Mouse (Mus musculus): Measurements from ENCODE around the gene Stxbp4.

DNA sequence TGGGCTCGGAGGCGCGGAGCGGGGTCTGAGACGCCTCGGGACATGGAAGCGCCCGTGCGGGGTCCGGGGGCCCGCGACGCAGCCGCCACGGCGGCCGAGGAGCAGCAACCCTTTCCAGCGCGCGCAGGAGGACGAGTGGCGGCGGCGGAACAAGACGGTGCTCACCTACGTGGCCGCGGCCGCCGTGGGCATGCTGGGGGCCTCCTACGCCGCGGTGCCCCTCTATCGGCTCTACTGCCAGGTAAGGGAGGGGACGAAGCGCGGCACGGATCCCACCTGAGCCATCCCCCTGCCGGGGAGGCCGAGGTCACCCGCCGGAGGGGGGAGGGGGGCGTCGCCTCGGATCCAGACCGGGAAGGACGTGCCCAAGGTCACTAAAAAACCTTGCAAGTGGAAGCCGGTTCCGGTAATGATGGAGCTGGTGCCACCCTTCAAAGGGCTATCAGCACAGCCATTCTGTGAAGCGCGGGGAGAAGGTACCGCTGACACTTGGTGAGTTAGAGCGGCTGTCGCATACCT, 487 bp upstream of the Stxbp4 start:
- TF ChIP-seq POLR2A (IDR thresholded peaks at IDR 0.05; ENCODE audit: borderline replicate concordance, control insufficient read depth, low read depth, low read length) (no peak), CTCF (IDR thresholded peaks at IDR 0.05; ENCODE audit: control insufficient read depth, insufficient read depth, low read length) (no peak)
